Mouse (Mus musculus): ENCODE results near the gene 2310034G01Rik.

DNA sequence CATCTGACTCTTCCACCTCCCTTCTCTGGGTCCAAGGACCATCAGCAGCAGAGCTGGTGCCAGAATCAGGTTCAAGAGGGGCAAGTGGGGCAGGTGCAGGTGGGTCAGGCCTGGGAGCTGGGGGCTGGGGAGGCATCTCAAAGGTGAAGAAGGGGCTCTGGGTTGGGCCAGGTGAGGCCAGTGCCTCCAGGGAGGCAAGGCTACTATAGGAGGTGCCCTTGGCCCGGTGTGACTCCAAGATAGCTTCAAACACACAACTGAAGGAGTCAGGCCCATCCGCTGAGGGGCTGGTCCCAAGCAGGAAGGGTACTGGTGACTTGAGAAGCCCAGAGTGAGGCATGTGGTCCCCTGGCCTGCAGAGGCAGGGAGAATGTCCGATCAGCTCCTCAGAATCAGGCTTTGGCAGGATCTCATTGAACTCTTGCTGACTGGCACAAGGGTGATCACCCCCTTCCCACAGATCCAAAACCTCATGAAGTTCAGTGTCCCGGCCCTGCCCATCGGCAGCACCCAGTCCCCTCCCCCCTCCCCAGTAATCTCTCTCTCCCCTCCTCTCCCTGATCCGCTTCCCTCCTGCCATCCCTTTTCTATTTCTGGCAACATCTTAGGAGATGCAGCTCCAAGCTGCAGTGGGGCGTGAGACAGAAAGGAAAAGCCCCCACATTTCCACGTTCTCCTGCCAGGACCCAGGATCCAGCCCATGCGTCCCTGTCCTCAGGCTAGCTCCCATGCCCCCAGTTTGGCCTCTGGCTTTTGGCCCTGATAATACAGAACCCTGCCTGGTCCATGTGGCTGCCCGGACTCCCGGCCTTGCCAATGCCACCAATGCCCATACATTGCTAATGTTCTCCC is 27.7 kb downstream of the 2310034G01Rik start:
- TF ChIP-seq POLR2A (IDR thresholded peaks at IDR 0.05; ENCODE audit: control insufficient read depth, extremely low read depth, insufficient read depth, low read length, poor library complexity): no peak
- no peak for TF ChIP-seq CTCF (IDR thresholded peaks at IDR 0.05; ENCODE audit: borderline replicate concordance, control insufficient read depth, extremely low read depth, insufficient read depth, low read length, poor library complexity)
